Mouse (Mus musculus) spleen, postnatal 14 days (tissue): ENCODE results near the gene Defa34.
"Not testable (repeated sequence)": the region's sequence is repeated elsewhere in the genome, so short reads cannot be mapped to it uniquely, and the experiment has no call there.

Source experiments
- DNase-seq, 2 experiments: peaks; one replicate each; pipeline ENCODE4 v3.0.0; 2021 to 2022; ENCODE audit warnings: low spot score in 2 of 2

Gene Defa34

DNA sequence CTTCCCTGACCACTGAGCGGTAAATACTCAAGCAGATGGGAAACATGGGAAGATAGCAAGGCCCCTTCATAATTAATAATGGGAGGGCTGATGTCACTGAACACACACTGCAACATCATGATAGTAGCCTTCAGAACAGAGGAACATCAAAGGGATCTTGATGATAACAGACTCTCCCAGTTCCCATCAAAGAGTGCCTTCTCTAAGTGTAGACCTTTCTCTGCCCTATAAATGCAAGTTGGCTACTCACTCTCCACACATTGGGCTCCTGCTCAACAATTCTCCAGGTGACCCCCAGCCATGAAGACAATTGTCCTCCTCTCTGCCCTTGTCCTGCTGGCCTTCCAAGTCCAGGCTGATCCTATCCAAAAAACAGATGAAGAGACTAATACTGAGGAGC lies at the start of gene Defa34:
Defa34 (plus strand) TSS at position 301 of the 400 bp plus-strand sequence.
- not testable (repeated sequence) for DNase-seq

DNA sequence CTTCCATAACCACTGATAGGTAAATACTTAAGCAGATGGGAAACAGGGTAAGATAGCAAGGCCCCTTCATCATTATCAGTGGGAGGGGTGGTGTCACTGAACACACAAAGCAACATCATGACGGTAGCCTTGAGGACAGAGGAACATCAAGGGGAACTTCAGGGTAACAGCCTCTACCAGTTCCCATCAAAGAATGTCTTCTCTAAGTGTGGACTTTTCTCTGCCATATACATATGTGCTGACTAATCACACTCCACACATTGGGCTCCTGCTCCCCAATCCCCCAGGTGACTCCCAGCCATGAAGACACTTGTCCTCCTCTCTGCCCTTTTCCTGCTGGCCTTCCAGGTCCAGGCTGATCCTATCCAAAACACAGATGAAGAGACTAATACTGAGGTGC lies 47.7 kb upstream of the Defa34 start, which contains the start of gene Defa26:
Defa26 (plus strand) TSS at position 301 of the 400 bp plus-strand sequence.
- not testable (repeated sequence) for DNase-seq

DNA sequence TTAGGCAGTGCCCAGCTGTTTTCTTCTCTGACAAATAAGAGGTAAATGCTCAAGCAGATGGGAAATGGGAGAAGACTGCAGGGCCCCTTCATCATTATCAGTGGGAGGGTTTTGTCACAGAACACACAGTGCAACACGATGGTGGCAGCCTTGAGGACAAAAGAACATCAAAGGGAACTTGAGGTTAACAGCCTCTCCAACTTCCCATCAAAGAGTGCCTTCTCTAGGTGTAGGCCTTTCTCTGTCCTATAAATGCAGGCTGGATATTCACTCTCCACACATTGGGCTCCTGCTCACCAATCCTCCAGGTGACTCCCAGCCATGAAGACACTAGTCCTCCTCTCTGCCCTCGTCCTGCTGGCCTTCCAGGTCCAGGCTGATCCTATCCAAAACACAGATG lies 10.1 kb upstream of the Defa34 start, which contains the start of gene Defa17:
Defa17 (plus strand) TSS at position 301 of the 400 bp plus-strand sequence.
- not testable (repeated sequence) for DNase-seq

DNA sequence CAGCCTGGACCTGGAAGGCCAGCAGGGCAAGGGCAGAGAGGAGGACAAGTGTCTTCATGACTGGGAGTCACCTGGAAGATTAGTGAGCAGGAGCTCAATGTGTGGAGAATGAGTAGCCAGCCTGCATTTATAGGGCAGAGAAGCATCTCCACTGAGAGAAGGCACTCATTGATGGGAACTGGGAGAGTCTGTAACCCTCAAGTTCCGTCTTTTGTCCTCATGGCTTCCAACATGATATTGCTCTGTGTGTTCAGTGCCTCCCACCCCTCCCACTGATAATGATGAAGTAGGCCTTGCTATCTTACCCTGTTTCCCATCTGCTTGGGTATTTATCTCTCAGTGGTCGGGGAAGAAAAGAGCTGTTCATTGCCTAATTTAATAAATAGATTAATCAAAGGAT lies 37.9 kb downstream of the Defa34 start, which contains the start of gene AY761184:
AY761184 (minus strand) TSS at position 101 of the 400 bp plus-strand sequence.
- DNase-seq = not testable (repeated sequence)
